Mouse (Mus musculus): Measurements from ENCODE around the gene Glra3. TPM values are rescaled to one million over a fixed set of nuclear protein-coding genes. Genes with fewer than 3 reads are reported as not detected.

Glra3 gene
- polyA plus RNA-seq (2012; rRNA removed; ENCODE audit: low replicate concordance): not detected in 2 replicates

DNA sequence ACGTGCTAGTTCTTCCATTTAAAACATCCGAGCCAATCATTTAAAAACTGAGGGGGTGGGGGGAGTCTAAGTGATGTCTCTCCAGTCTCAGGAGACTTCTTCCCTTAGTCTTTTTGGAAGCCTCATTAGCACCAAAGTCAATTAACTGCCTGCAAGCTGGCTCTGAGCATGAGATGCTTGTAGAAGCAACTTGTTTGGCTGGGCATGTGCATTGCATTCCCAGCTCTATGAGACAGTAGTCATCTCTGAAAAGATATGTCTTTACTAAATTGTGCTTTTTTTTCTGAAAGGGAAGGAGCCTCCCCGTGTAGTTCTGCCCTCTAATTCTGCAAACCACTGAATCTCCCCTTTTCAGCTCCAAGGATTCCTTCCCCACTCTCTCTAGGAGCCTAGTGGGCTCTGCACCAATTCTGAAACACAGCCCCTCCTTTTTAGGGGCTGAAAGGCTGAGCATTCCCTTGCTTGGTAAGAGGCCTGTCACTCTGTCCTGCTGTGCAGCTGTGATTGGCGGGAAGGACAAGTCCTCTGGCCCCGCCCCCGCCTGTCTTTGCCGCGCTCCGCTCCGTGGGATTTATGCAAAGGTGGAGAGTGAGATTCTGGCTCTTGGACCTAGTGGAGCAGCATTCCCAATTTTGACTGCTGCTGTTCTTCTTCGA is at the start of gene Glra3:
TSS of gene Glra3 (plus strand) at position 591 of the 656 bp plus-strand sequence.

DNA sequence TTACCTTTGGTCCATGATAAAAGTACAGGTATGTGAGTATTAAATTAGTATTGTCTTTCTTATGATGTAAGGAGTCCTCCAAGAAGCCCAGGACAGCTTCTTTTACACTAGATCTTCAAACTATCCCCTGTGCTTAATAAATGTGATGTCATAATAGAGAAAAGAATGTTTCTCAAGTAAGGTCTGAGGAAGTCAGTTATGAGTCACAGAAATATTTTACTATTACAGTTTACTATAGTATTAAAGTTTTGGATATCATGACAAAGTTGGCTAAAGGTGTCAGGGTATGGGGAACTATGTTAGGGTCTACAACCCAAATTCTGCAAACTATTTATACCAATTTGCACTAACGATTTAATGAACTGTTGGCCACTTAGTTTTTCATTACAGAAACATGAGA is 33.4 kb upstream of the Glra3 start, which contains the start of gene Adam29:
TSS of gene Adam29 (minus strand) at position 101 of the 400 bp plus-strand sequence.

Other genes with a start within 250 kb of the Glra3 start
- gene Adam29, start 33.5 kb upstream of the Glra3 start, polyA plus RNA-seq (2012; rRNA removed; ENCODE audit: low replicate concordance): not detected in 2 replicates